Mouse (Mus musculus) WW6 (cell line): Measurements from ENCODE around the gene Proser3.

Experiments used
- DNase-seq: peaks from one replicate; pipeline ENCODE4 v3.0.0-alpha.2; 2013; ENCODE audit warnings: low read depth, low spot score

Gene Proser3

DNA sequence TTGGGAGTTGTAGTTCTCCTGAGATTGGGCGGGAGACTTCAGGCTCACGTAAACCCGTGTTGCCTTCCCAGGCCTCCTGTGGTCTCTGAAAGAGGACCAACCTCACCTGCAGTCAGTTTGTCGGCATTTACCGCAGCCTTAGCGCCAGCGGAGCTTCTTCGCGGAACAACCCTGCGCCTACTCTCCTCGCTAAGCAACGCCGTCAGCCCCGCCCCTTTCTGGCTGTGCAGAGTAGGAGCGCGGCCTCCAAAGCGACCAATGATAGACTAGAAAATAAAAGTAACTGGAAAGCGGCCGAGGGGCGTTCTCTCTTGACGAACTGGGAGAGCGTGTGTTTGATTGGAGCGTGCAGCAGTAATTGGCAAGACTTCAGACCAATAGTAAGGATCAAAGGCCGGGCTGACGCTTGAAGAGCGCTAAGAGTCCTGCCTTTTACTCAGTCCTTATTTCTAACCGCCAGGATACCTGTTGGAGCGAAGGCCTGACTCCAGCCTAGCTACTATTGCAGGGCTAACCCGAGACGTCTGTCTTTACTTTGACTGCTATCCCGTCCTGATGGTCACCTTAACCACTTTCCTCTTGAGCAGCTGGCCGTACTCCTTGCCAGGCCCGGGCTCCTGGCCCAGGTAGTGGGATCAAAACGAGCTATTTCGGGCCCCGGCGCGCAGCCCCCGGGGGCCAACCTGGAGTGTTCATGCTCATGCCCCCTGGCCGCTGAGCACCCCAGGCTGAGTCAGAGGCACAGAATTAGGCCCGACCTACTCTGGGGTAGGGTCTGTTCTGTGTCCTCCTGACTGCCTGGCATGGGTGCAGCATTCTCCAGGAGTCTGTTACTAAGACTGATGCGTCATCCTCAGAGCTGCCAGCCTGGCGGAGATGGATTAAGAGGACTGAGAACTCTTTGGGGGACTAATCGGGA lies at the start of gene Proser3, which contains the start of gene Hspb6:
Gene Proser3 (minus strand): TSS at position 198 of the 919 bp plus-strand sequence.
Gene Hspb6 (plus strand): TSS at position 77 of the 919 bp plus-strand sequence.
- peak; percentile 92 for DNase-seq

- DNase-seq: no peak
Measured at GRCm38 (mm10) chr7:30600651-30601050, 48.6 kb upstream of the Proser3 start.

- peak; percentile 89 for DNase-seq
Measured at GRCm38 (mm10) chr7:30599933-30600353, 47.8 kb upstream of the Proser3 start.

GRCm38 (mm10) chr7:30598786-30599185 lies 46.7 kb upstream of the Proser3 start, which contains the start of gene Zbtb32:
Zbtb32 (minus strand) TSS chr7:30598909.
- no peak for DNase-seq

DNA sequence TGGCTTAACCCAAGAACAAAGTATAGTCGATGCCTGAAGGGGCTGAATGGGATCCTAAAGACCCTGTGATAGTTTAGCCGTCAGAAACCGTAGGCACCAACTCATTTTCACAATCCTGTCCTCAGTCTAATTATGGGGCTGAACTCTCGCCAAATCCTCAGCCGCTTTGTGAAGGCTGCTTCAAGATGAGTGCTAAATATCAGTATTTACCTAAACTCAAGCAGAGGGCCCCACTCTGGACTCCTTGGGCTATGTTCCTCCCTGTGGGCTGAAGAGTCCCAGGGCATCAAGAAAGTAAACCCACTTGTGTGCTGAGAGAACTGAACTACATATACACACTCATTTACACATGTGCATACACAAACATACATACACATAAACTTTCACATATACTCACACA lies 44.7 kb upstream of the Proser3 start:
- no peak for DNase-seq

DNA sequence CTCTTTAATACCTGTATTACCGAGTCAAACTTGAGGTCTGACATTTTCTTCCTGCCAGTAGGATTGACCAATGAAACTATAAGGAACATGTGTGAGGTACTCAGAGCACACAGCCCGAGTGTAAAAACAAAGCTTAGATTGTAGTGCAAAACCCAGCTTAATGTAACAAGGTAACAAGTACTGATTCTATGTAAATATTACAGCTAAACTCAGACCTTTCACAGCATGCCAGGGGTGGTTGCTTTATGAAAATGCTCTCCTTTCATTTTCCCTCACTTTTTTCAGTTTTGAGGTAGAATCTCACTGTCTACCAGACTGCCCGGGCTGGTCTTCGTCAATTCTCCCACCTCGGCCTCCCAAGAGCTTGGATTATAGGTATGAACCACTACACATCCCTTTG lies 44.0 kb upstream of the Proser3 start:
- no peak for DNase-seq

GRCm38 (mm10) chr7:30594510-30595024 lies 42.5 kb upstream of the Proser3 start:
- DNase-seq: no peak

GRCm38 (mm10) chr7:30593579-30594509 lies 41.7 kb upstream of the Proser3 start:
- DNase-seq: no peak

DNA sequence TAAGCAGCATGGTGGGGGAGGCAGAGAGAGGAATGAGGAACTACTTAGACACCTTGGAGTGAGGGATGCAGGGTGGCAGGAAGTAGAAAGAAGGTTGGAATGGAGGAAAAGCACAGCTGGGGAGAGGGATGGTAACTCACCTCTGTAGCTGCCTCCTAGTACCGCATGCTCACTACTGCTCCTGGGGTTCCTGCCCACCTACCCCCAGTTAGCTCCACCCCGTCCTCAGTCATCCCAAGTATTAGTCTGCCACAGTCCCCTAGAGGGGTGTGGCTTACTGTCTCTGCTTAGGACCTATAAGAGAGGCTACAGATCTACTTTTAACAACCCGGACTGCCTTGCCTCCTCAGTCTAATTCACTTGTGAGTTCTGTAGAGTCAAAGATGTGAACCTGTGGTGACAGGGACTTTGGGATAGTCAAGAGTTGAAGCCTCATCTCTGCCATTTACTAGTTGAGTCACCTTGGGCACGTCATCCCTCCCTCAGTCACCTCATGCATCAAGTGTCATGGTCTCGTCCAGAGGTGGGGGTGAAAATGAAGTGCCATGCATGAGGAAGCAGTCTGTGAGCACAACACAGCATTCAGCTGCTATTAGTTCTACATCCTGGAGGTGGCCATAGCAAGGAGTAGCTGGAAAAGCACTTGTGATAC lies 40.8 kb upstream of the Proser3 start:
- DNase-seq: no peak

DNA sequence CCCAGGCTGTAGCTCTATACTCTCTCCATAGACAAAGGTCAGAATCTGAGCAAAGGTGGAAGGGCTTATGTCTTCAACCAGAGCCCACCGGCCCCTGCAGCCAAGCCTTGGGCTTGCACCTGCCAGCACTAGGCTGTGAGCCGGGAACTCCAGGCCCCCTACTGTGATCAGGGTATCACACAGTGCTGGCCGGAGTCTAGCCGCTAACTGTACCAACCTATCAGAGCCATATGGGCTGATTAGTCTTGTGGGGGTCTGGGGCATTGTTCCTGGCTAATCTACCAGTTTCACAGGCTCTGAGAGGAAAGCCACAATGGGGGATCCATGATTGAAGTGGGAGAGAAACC lies 39.5 kb upstream of the Proser3 start:
- no peak for DNase-seq

DNA sequence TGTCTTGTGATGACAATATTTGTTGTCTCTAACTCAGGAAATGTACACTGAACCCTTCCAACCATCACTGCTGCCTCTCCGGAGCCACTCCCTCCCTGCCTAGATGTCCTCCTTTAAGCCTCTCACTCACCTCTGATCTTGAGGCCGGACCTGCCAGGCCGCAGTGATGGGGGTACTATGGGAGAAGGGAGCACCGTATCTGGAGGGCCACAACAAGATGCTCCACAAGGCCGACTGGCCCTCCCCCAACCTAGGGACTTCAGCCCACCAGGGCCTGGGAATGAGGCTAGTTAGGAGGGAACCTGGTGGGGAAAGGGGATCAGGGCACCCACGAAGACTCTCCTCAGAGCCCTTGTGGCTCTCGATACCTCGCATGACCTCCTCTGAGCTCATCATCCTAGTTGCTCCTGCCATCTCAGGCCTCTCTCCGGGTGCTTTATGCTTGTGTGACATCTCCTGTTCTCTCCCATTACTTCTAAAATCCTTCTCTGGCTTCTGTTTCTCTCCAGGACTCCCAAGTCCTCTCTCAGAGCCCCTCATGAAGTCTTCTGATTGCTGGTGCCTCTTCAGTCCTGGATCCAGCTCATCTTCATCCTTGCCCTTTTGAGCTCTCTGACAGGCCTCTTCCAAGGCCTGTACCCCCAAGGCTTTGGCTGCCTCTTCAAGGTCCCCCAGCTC lies 39.0 kb upstream of the Proser3 start:
- DNase-seq: no peak

DNA sequence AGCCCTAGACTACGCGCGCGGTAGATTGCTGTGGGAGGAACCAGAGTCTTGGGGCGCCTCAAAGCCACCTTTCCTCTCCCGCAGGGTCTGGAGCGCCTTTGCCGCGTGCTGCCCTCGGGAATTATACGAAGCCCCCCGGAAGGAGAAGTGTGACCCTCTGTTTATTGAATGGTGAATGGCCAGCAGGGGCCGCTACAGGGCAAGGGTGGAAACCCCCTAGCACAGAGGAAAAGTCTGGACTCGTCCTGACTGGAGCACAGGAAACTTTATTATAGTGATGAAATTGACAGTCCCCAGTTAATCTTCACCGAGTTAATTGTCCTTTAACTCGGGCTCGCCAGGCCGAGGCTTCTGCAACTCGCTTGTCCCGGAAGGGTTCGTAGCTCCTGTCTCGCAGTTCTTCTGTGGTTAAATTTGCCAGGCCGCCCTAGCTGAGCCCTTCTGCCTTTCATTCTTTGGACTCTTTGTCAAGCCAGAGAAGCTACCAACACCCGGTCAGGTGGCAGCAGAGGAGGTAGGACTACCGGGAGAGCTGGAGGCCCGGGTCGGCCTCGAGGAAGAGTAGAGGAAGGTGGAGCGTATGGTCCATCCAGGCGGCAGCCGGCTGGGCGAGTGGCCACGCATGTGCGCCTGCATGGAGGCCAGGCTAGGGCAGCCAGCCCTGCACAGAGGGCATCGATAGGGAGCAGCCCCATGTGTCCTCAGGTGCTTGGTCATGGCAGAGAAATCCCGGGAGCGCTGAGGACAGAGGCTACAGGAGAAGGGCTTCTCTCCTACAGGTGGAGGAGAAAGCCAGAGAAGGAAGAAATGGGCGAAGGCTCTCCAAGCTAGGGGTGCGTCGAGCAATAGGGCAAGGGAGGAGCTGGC lies 37.6 kb upstream of the Proser3 start:
- DNase-seq: peak; percentile 57

DNA sequence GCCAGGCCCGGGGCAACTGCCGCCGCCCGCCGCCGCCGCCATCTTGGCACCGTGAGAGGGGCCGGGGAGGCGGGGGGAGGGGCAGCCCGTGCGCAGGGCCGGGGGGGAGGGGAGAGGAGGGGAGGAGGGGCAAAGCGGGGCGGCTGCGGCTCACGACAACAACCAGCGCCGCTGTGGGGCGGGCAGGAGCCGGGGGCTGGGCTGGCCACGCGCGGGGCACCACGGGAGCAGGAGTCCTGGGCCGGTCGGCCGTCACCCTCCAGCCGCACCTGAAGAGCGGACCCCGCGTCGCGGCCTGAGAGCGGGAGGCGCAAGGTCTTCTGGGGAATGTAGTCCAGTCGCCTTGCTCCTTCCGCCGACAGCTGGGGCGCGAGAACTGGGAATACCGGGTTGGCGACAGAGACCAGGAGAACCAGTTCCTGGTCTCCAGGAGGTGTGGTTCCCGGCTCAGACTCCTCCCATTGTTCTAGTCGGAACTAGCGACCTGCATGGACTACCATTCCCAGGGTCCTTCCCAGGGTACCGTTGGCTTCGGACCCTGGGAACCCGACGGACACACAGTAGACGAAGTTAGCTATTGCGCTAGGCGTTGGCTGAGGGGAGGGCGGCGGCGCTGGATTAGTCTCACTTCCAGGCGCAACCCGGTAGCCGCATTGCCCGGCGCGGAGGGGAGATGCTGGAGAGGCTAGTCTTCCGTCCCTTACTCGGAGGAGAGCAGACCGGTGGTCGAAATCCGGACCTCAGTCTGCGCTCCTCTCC lies 36.8 kb upstream of the Proser3 start, which contains the start of gene Kmt2b:
Gene Kmt2b (minus strand): TSS at position 51 of the 759 bp plus-strand sequence.
- DNase-seq: peak; percentile 98

GRCm38 (mm10) chr7:30587842-30588667 lies 36.0 kb upstream of the Proser3 start:
- DNase-seq: no peak

DNA sequence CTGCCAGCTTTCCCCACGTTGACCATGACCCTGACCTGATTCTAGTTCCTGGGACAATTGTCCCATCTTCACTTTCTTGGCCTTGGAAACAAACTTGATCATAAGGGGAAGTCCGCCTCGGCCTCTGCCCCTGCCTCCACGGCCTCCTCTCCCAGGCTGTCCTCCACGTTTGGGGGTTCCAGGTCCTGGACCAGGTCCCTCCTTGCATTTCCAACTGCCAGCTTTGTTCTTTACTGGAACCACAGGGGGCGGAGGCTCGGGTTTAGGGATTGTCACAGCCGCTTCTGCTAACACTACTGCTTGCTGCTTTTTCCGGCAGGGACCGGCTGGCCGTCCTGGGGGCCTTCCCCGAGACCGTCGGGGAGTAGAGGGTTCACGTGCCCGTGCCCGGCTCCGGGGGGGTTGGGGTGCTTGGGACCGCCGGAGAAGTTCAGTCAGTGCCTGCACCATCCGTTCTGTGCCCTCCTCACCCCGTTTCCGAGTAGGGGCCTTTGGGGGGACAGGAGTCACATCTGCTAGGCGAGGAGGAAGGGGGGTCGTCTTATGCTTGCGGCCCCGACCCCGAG lies 34.4 kb upstream of the Proser3 start:
- DNase-seq: no peak

- DNase-seq: no peak
Measured at GRCm38 (mm10) chr7:30585170-30585569, 33.1 kb upstream of the Proser3 start.

DNA sequence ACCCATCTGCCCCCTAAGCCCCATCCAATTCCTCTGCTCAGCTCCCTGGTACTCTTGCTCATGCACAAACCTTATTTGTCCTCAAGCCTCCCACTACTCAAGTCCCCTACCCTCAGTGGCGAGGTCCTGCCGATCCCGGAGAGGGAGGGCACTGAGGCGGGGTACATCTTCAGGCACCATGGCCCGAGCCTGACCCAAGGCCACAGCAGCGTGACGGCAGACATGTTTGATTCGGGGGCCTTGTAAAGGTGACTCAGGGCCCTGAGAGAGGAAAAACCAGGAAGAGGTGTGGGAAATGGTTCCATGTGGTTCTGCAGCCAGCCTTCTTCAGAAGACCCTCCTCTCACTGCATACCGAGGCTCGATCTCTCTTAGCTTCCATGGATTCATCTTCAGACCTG lies 32.2 kb upstream of the Proser3 start:
- no peak for DNase-seq

DNA sequence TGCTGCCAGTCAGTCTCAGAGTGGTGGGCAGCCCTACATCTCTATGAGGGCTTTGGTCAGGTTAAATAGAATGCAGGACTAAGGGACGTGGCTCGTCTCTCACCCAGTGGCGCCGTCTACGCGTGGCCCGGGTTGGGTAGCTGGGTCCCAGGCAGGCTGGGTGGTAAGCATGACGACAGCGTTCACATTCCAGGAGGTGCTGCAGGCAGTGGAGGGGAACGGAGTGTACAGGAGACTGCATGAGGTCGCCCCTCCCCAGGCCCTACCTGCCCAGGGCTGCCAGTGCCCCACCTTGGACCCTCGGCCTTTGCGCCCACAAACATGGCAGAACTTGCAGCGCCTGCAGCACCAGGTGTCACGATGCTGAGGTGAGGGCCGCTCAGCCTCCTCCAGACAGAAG lies 29.4 kb upstream of the Proser3 start:
- no peak for DNase-seq
